Mouse (Mus musculus): Measurements from ENCODE around the gene Mast4.

- no peak for TF ChIP-seq POLR2A (IDR thresholded peaks at IDR 0.05; ENCODE audit: extremely low read depth, insufficient read depth, low read length)
- TF ChIP-seq CTCF (IDR thresholded peaks at IDR 0.05; ENCODE audit: low read depth, low read length) = no peak
Measured at GRCm38 (mm10) chr13:102864840-102865239, 469.5 kb downstream of the Mast4 start.
